Mouse (Mus musculus) erythroid progenitor cell, adult 5-6 weeks (primary cell): ENCODE results near the gene Agbl5. TPM values are rescaled to one million over a fixed set of nuclear protein-coding genes. Genes with fewer than 3 reads are reported as not detected.

ENCODE experiments used
- ATAC-seq: replicated peaks from 2 replicates; pipeline ENCODE4 v1.8.0; 2016; ENCODE audit warnings: moderate number of reproducible peaks, mild to moderate bottlenecking, moderate TSS enrichment, inconsistent platforms; ENCODE audit not compliant: poor library complexity, low FRiP score, severe bottlenecking
- total RNA-seq, 2 experiments: library from RNA; stranded (forward) in 1 of 2; stranded (reverse) in 1 of 2; fragments of 150-400 nt in 1 of 2; fragments of 186-747, 209-891 nt in 1 of 2; gene quantifications; 2 replicates each; pipeline versions ENCODE4 v1.2.3 to v1.2.4; 2015 to 2017; ENCODE audit warnings: low replicate concordance in 2 of 2

The Agbl5 gene
- total RNA-seq, 2 experiments from 2014 or later = 1.1 to 3.4 TPM

- ATAC-seq = no peak
Measured at GRCm38 (mm10) chr5:30948620-30949019, 60.1 kb downstream of the Agbl5 start.

- peak; percentile 86 for ATAC-seq
Measured at GRCm38 (mm10) chr5:30949654-30950326, 61.3 kb downstream of the Agbl5 start.

GRCm38 (mm10) chr5:30950451-30950850 is 62.0 kb downstream of the Agbl5 start:
- no peak for ATAC-seq

- ATAC-seq = no peak
Measured at GRCm38 (mm10) chr5:30950922-30951321, 62.4 kb downstream of the Agbl5 start.

GRCm38 (mm10) chr5:30951706-30952105 is 63.2 kb downstream of the Agbl5 start:
- no peak for ATAC-seq

GRCm38 (mm10) chr5:30952551-30952950 is 64.1 kb downstream of the Agbl5 start:
- no peak for ATAC-seq

- no peak for ATAC-seq
Measured at GRCm38 (mm10) chr5:30954065-30954464, 65.6 kb downstream of the Agbl5 start.

GRCm38 (mm10) chr5:30954556-30954955 is 66.1 kb downstream of the Agbl5 start:
- ATAC-seq = no peak

- no peak for ATAC-seq
Measured at GRCm38 (mm10) chr5:30955751-30956150, 67.3 kb downstream of the Agbl5 start.

Other genes with a start within 250 kb of the Agbl5 start
- 9.4 and 13.4 TPM in 2 replicates for gene Slc35f6, start 240.8 kb upstream of the Agbl5 start, total RNA-seq (2015; ENCODE audit: low replicate concordance)
- 11.2 and 16.7 TPM in 2 replicates for gene Slc35f6, start 240.8 kb upstream of the Agbl5 start, total RNA-seq (2017; ENCODE audit: low replicate concordance)
- gene Cenpa, start 221.9 kb upstream of the Agbl5 start, total RNA-seq (2015; ENCODE audit: low replicate concordance) = 501 and 540 TPM in 2 replicates
- 370 and 444 TPM in 2 replicates for gene Cenpa, start 221.9 kb upstream of the Agbl5 start, total RNA-seq (2017; ENCODE audit: low replicate concordance)
- gene Dpysl5, start 177.1 kb upstream of the Agbl5 start, total RNA-seq (2015; ENCODE audit: low replicate concordance) = 0.36 TPM in 1 of 2 replicates, not detected in the other
- not detected in 2 replicates for gene Dpysl5, start 177.1 kb upstream of the Agbl5 start, total RNA-seq (2017; ENCODE audit: low replicate concordance)
- gene Mapre3, start 74.1 kb upstream of the Agbl5 start, total RNA-seq (2015; ENCODE audit: low replicate concordance) = 1.3 TPM in 1 of 2 replicates, not detected in the other
- 0.64 TPM in 1 of 2 replicates, not detected in the other for gene Mapre3, start 74.1 kb upstream of the Agbl5 start, total RNA-seq (2017; ENCODE audit: low replicate concordance)
- 6.8 and 11.3 TPM in 2 replicates for gene Tmem214, start 20.7 kb upstream of the Agbl5 start, total RNA-seq (2015; ENCODE audit: low replicate concordance)
- gene Tmem214, start 20.7 kb upstream of the Agbl5 start, total RNA-seq (2017; ENCODE audit: low replicate concordance) = 9.5 and 10.0 TPM in 2 replicates
- gene Ost4, start 19.1 kb downstream of the Agbl5 start, total RNA-seq (2015; ENCODE audit: low replicate concordance) = 256 and 260 TPM in 2 replicates
- 78.4 and 188 TPM in 2 replicates for gene Ost4, start 19.1 kb downstream of the Agbl5 start, total RNA-seq (2017; ENCODE audit: low replicate concordance)
- gene Emilin1, start 24.7 kb downstream of the Agbl5 start, total RNA-seq (2015; ENCODE audit: low replicate concordance) = 9.6 and 11.5 TPM in 2 replicates
- 5.6 and 11.6 TPM in 2 replicates for gene Emilin1, start 24.7 kb downstream of the Agbl5 start, total RNA-seq (2017; ENCODE audit: low replicate concordance)
- 2.5 and 10.8 TPM in 2 replicates for gene Khk, start 32.7 kb downstream of the Agbl5 start, total RNA-seq (2015; ENCODE audit: low replicate concordance)
- gene Khk, start 32.7 kb downstream of the Agbl5 start, total RNA-seq (2017; ENCODE audit: low replicate concordance) = 4.4 and 8.9 TPM in 2 replicates
- gene Cgref1, start 56.9 kb downstream of the Agbl5 start, total RNA-seq (2015; ENCODE audit: low replicate concordance) = not detected in 2 replicates
- gene Cgref1, start 56.9 kb downstream of the Agbl5 start, total RNA-seq (2017; ENCODE audit: low replicate concordance) = not detected in 2 replicates
- 42.3 and 55.5 TPM in 2 replicates for gene Preb, start 71.7 kb downstream of the Agbl5 start, total RNA-seq (2015; ENCODE audit: low replicate concordance)
- gene Preb, start 71.7 kb downstream of the Agbl5 start, total RNA-seq (2017; ENCODE audit: low replicate concordance) = 8.2 and 24.9 TPM in 2 replicates
- not detected in 2 replicates for gene Tcf23, start 80.0 kb downstream of the Agbl5 start, total RNA-seq (2015; ENCODE audit: low replicate concordance)
- not detected in 2 replicates for gene Tcf23, start 80.0 kb downstream of the Agbl5 start, total RNA-seq (2017; ENCODE audit: low replicate concordance)
- gene Atraid, start 159.6 kb downstream of the Agbl5 start, total RNA-seq (2015; ENCODE audit: low replicate concordance) = 38.6 and 49.9 TPM in 2 replicates
- 15.1 and 16.0 TPM in 2 replicates for gene Atraid, start 159.6 kb downstream of the Agbl5 start, total RNA-seq (2017; ENCODE audit: low replicate concordance)
- not detected in 2 replicates for gene Slc5a6, start 160.2 kb downstream of the Agbl5 start, total RNA-seq (2015; ENCODE audit: low replicate concordance)
- not detected in 2 replicates for gene Slc5a6, start 160.2 kb downstream of the Agbl5 start, total RNA-seq (2017; ENCODE audit: low replicate concordance)
- gene Cad, start 166.1 kb downstream of the Agbl5 start, total RNA-seq (2015; ENCODE audit: low replicate concordance) = 19.3 and 24.9 TPM in 2 replicates
- 3.5 and 11.3 TPM in 2 replicates for gene Cad, start 166.1 kb downstream of the Agbl5 start, total RNA-seq (2017; ENCODE audit: low replicate concordance)
- not detected in 2 replicates for gene Dnajc5g, start 217.6 kb downstream of the Agbl5 start, total RNA-seq (2015; ENCODE audit: low replicate concordance)
- not detected in 2 replicates for gene Dnajc5g, start 217.6 kb downstream of the Agbl5 start, total RNA-seq (2017; ENCODE audit: low replicate concordance)
- gene Slc30a3, start 219.5 kb downstream of the Agbl5 start, total RNA-seq (2015; ENCODE audit: low replicate concordance) = not detected in 2 replicates
- gene Slc30a3, start 219.5 kb downstream of the Agbl5 start, total RNA-seq (2017; ENCODE audit: low replicate concordance) = not detected in 2 replicates
- not detected in 2 replicates for gene Trim54, start 228.0 kb downstream of the Agbl5 start, total RNA-seq (2015; ENCODE audit: low replicate concordance)
- gene Trim54, start 228.0 kb downstream of the Agbl5 start, total RNA-seq (2017; ENCODE audit: low replicate concordance) = not detected in 2 replicates